Mouse (Mus musculus) liver, embryonic 15.5 days (tissue): ENCODE data around the gene Gm11444. TPM values are rescaled to one million over a fixed set of nuclear protein-coding genes. Genes with fewer than 3 reads are reported as not detected.

ENCODE experiments used
- ATAC-seq: fragments of 200-750 bp; cut with Nextera tagmentation; 2 replicates; pipeline ENCODE4 v1.8.0; 2017; ENCODE audit warnings: moderate number of reproducible peaks, mild to moderate bottlenecking, moderate library complexity; ENCODE audit not compliant: insufficient read depth
- H3K27ac ChIP-seq: fragments of 300-500 bp; sonication (generic); replicated peaks from 2 replicates; pipeline ENCODE4 v1.5.1; 2015; ENCODE audit warnings: mild to moderate bottlenecking, inconsistent platforms
- H3K27me3 ChIP-seq: fragments of 300-500 bp; sonication (generic); 2 replicates; pipeline ENCODE4 v1.6.1; 2015; ENCODE audit warnings: mild to moderate bottlenecking, inconsistent platforms
- H3K36me3 ChIP-seq: fragments of 300-500 bp; sonication (generic); replicated peaks from 2 replicates; pipeline ENCODE4 v1.6.1; 2015; ENCODE audit warnings: moderate library complexity, mild to moderate bottlenecking, inconsistent platforms
- H3K4me1 ChIP-seq: fragments of 300-500 bp; sonication (generic); replicated peaks from 2 replicates; pipeline ENCODE4 v1.6.1; 2015; ENCODE audit warnings: inconsistent platforms
- H3K4me2 ChIP-seq: fragments of 300-500 bp; sonication (generic); 2 replicates; pipeline ENCODE4 v1.6.1; 2015; ENCODE audit warnings: moderate library complexity, mild to moderate bottlenecking, inconsistent platforms
- H3K4me3 ChIP-seq: fragments of 300-500 bp; sonication (generic); replicated peaks from 2 replicates; pipeline ENCODE4 v1.5.1; 2015; ENCODE audit warnings: mild to moderate bottlenecking, inconsistent platforms
- H3K9ac ChIP-seq: fragments of 300-500 bp; sonication (generic); 2 replicates; pipeline ENCODE4 v1.6.1; 2015; ENCODE audit warnings: moderate library complexity, mild to moderate bottlenecking, inconsistent platforms
- H3K9me3 ChIP-seq: fragments of 300-500 bp; sonication (generic); replicated peaks from 2 replicates; pipeline ENCODE4 v1.6.1; 2016; ENCODE audit warnings: inconsistent platforms
- WGBS: fragments of 180-500 bp; shearing (Covaris S2); methylation state at CpG from one replicate; pipeline ENCODE4 v1.1.7; 2015; ENCODE audit warnings: mixed read lengths; ENCODE audit not compliant: insufficient replicate concordance; 5-methylcytosine and 5-hydroxymethylcytosine counted together
- polyA plus RNA-seq: library from polyadenylated mRNA; unstranded; fragments of >200 nt; fragmentation: Nextera tagmentation; extraction: Ambion mirVana; gene quantifications from 2 replicates; pipeline ENCODE4 v1.2.1, GENCODE M21; 2015

Gene Gm11444
- polyA plus RNA-seq, 1 experiment from 2014 or later = not detected

GRCm38 (mm10) chr11:85840031-85840802 lies 9.9 kb downstream of the Gm11444 start:
- Histone ChIP-seq H3K4me2 (no peak overlapping the region), H3K27me3 (peaks cover 100% of the 10 kb centered on the region), H3K4me1 (peaks cover 41% of the 10 kb centered on the region), H3K9ac (no peak overlapping the region), H3K9me3 (no peaks in the 10 kb centered on the region), H3K27ac (no peak overlapping the region), H3K4me3 (0 out of 2 replicates have a peak overlapping the region, but pooled peaks have one; percentile 2), H3K36me3 (no peaks in the 10 kb centered on the region)
- no peak for ATAC-seq
- 8% methylated on average over 27 of the region's 27 CpGs for WGBS

- Histone ChIP-seq H3K27me3 (peaks cover 100% of the 10 kb centered on the region), H3K4me3 (no peak overlapping the region), H3K9me3 (no peaks in the 10 kb centered on the region), H3K9ac (no peak overlapping the region), H3K4me2 (no peak overlapping the region), H3K4me1 (peaks cover 39% of the 10 kb centered on the region), H3K36me3 (no peaks in the 10 kb centered on the region), H3K27ac (no peak overlapping the region)
- ATAC-seq = no peak
- WGBS = 14% methylated on average over 7 of the region's 7 CpGs
Observed at GRCm38 (mm10) chr11:85839258-85840030, 10.7 kb downstream of the Gm11444 start.

GRCm38 (mm10) chr11:85838424-85839257 lies 11.5 kb downstream of the Gm11444 start:
- peaks cover 100% of the 10 kb centered on the region for H3K27me3 ChIP-seq
- no peak overlapping the region for H3K27ac ChIP-seq
- H3K4me1 ChIP-seq = peaks cover 31% of the 10 kb centered on the region
- 10% methylated on average over 20 of the region's 20 CpGs for WGBS
- H3K9me3 ChIP-seq = no peaks in the 10 kb centered on the region
- H3K36me3 ChIP-seq = no peaks in the 10 kb centered on the region
- H3K4me3 ChIP-seq = 0 out of 2 replicates have a peak overlapping the region, but pooled peaks have one; percentile 4
- ATAC-seq = no peak
- no peak overlapping the region for H3K4me2 ChIP-seq
- H3K9ac ChIP-seq = no peak overlapping the region

GRCm38 (mm10) chr11:85837648-85838423 lies 12.3 kb downstream of the Gm11444 start:
- H3K36me3 ChIP-seq = no peaks in the 10 kb centered on the region
- no peak overlapping the region for H3K27ac ChIP-seq
- peaks cover 29% of the 10 kb centered on the region for H3K4me1 ChIP-seq
- peak overlapping the region; percentile 15; the same call in 1 of the 2 replicates for H3K4me2 ChIP-seq
- peak overlapping the region; percentile 4; the same call in 1 of the 2 replicates for H3K4me3 ChIP-seq
- peaks cover 100% of the 10 kb centered on the region for H3K27me3 ChIP-seq
- H3K9me3 ChIP-seq = no peaks in the 10 kb centered on the region
- ATAC-seq = no peak
- 4% methylated on average over 67 of the region's 67 CpGs for WGBS
- H3K9ac ChIP-seq = no peak overlapping the region

- no peak for ATAC-seq
- H3K4me1 ChIP-seq = peaks cover 33% of the 10 kb centered on the region
- 3% methylated on average over 18 of the region's 18 CpGs for WGBS
- peaks cover 100% of the 10 kb centered on the region for H3K27me3 ChIP-seq
- no peak overlapping the region for H3K27ac ChIP-seq
- H3K4me2 ChIP-seq = peak overlapping the region; percentile 15; the same call in 1 of the 2 replicates
- H3K36me3 ChIP-seq = no peaks in the 10 kb centered on the region
- no peak overlapping the region for H3K9ac ChIP-seq
- H3K4me3 ChIP-seq = no peak overlapping the region; the same call in 1 of the 2 replicates
- H3K9me3 ChIP-seq = no peaks in the 10 kb centered on the region
Observed at GRCm38 (mm10) chr11:85837291-85837647, 12.9 kb downstream of the Gm11444 start.

- Histone ChIP-seq H3K27ac (no peak overlapping the region), H3K9ac (no peak overlapping the region), H3K4me3 (no peak overlapping the region), H3K27me3 (peaks cover 100% of the 10 kb centered on the region), H3K9me3 (no peaks in the 10 kb centered on the region), H3K4me2 (0 out of 2 replicates have a peak overlapping the region, but pooled peaks have one; percentile 1), H3K4me1 (peaks cover 34% of the 10 kb centered on the region), H3K36me3 (no peaks in the 10 kb centered on the region)
- WGBS = 7% methylated on average over 32 of the region's 32 CpGs
- ATAC-seq = no peak
Observed at GRCm38 (mm10) chr11:85836523-85837290, 13.4 kb downstream of the Gm11444 start.

GRCm38 (mm10) chr11:85835753-85836522 lies 14.2 kb downstream of the Gm11444 start:
- H3K9me3 ChIP-seq = no peaks in the 10 kb centered on the region
- no peak overlapping the region for H3K27ac ChIP-seq
- no peak overlapping the region for H3K4me2 ChIP-seq
- no peak overlapping the region for H3K4me3 ChIP-seq
- peaks cover 31% of the 10 kb centered on the region for H3K4me1 ChIP-seq
- no peak for ATAC-seq
- H3K9ac ChIP-seq = no peak overlapping the region
- H3K36me3 ChIP-seq = no peaks in the 10 kb centered on the region
- 7% methylated on average over 16 of the region's 16 CpGs for WGBS
- peaks cover 100% of the 10 kb centered on the region for H3K27me3 ChIP-seq

GRCm38 (mm10) chr11:85835001-85835752 lies 15.0 kb downstream of the Gm11444 start:
- 9% methylated on average over 9 of the region's 9 CpGs for WGBS
- Histone ChIP-seq H3K36me3 (no peaks in the 10 kb centered on the region), H3K9ac (no peak overlapping the region)

More at GRCm38 (mm10) chr11:85835001-85835752, 15.0 kb downstream of the Gm11444 start:
- Histone ChIP-seq H3K9me3 (no peaks in the 10 kb centered on the region), H3K4me3 (peak overlapping the region; percentile 5; the same call in 1 of the 2 replicates), H3K4me1 (peaks cover 29% of the 10 kb centered on the region), H3K27ac (no peak overlapping the region), H3K27me3 (peaks cover 100% of the 10 kb centered on the region), H3K4me2 (no peak overlapping the region)
- no peak for ATAC-seq
